Mouse (Mus musculus) fat pad, adult 2 months (tissue): ENCODE results near the gene Gm1043.

Source experiments
- DNase-seq: peaks from one replicate; pipeline ENCODE4 v3.0.0-alpha.2; 2011; ENCODE audit warnings: low read depth, low spot score; ENCODE audit errors: extremely low read depth

The Gm1043 gene

DNA sequence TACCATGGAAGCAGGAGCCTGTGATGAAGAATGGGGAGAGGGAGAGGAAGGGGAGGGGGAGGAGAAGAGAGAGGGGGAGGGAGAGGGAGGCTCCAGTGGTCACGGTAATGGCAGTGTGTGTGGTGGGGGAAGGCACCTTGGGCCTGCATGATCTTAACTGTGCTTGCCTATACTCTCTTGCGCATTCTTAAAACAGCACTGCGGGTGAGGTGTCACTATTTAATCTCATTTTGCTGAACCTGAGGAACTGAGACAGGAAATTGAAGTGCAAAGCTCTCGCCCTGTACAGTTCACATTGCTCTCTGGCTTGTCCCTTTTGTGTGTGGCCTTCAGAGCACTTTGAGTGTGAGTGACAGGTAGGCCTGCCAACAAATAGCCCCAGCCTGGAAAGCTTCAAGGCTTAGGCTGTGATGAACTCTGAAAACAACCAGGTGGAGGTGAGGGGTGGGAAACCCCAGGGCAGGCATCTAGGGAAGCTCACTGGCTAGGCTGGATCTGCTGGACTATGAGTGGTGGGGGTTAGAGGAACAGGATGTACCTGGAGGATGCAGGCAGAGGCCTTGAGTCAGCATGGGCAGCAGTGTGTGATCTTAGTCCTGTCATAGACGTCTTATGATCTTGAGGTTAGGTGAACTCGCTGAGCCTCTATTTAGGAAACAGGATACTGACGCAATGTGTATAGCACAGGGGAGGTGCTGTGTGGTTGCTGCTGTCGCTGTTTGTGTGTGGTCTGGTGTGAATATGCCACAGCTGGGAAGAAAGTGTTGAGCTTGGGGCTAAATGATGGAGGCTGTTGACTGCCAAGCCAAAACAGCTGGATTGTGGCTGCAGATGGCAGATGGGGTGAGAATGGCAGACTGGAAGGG is 18.2 kb upstream of the Gm1043 start:
- no peak for DNase-seq

- no peak for DNase-seq
Measured at GRCm38 (mm10) chr5:37073660-37074059, 11.5 kb upstream of the Gm1043 start.

DNA sequence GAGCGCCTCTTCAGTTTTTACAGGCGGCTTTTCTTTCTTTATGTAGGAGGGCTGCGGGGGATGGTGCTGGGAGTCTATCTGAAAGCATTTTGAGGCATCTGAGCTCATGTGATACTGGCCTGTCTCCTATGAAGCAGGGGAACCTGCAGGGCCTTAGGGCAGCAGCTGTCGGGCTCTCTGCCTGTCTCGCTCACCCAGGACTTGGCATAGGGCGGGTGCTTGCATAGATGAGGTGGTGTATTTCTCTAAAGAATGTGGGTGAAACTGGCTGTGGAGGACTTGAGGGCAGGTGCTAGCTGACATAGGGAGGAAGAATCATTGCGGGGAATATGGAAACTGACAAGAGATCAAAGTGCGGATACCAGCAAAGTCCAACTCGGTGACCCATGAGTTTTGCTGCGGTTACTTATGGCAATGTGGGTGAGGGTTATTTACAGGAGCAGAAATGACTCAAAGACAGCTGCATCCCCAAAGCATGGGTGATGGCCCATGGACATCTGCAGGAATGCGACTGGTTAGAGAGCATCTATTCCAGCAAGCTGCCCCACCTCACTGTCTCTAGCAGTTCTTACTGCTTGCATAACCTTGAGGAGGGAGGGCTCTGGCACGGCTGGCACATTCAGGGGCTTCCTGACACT is 8.4 kb upstream of the Gm1043 start:
- no peak for DNase-seq

DNA sequence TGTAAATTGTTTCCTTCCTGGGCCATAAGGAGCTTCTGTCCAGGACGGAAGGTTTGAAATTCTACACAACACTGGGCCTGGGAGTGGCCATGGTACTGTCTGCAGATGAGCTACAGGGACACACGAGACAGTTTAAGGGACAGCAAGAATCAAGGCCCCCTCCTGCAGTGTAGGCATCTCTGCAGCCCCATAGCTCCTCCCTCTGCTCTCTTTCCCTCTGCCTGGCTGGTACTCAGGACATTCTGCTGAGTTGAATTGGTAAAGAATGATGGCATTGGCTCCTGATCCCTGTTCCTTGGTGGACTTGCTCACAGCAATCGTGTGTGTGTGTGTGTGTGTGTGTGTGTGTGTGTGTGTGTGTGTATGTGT is 7.9 kb upstream of the Gm1043 start:
- DNase-seq: no peak

DNA sequence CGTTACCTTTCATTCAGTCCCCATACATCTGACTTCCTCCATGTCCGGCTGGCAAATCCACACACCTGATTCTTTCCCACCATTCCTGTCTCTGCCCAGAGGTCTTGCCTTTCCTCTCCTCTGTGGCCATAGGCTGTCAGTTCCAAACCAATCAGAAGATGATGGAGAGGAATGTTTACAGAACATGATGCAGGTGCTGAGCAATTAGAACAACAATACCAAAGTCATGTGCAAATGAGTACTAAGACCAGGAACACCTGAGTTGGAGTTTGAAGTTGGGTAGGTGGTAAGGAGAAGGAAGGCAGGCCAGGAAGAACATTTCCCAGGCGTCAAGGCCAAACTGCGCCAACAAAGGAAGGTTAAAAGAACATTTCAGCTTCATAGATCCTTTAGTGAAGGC is 5.7 kb upstream of the Gm1043 start:
- no peak for DNase-seq

- DNase-seq: no peak
Measured at GRCm38 (mm10) chr5:37080601-37081000, 4.6 kb upstream of the Gm1043 start.

DNA sequence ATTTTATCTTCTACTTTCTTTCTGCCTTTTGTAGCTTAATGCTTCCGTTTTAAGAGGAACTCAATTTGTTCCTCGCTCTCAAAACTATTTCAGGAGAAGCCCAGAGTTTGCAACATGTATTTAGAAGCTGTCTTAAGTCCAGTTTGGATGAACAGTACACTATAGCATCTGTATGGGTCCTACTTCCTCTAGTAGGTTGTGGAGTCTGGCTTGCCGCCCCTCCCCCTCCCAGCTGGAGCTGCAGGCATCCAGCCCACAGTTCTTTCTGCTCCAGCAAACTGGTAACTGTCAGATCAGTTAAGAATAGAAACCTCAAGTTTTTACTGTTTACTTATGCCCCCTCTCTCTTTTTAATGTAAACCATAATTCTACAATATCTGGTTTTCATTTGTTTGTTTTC is 2.8 kb upstream of the Gm1043 start:
- no peak for DNase-seq

GRCm38 (mm10) chr5:37083209-37083770 is 1.9 kb upstream of the Gm1043 start:
- no peak for DNase-seq

- no peak for DNase-seq
Measured at GRCm38 (mm10) chr5:37083850-37084249, 1.3 kb upstream of the Gm1043 start.

DNA sequence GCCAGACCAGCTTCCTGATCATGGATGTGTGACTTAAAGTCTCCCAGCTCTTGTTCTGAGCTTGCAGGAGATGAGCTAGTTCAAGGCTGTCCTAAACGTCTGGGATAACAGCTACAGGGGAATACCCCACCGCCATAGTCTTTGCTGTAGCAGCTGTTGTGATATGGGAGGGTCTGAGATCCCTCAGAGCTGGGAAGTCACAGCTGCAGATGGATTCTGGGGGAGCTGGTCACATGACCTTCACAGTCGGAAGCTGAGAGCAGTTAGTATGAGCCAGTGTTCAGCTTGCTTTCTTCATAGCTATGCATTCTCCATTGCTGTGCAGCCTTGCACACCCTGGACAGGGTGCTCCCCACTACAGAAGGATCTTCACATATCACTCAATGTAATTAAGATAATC is 748 bp downstream of the Gm1043 start:
- no peak for DNase-seq

GRCm38 (mm10) chr5:37087786-37088185 is 2.6 kb downstream of the Gm1043 start:
- no peak for DNase-seq

DNA sequence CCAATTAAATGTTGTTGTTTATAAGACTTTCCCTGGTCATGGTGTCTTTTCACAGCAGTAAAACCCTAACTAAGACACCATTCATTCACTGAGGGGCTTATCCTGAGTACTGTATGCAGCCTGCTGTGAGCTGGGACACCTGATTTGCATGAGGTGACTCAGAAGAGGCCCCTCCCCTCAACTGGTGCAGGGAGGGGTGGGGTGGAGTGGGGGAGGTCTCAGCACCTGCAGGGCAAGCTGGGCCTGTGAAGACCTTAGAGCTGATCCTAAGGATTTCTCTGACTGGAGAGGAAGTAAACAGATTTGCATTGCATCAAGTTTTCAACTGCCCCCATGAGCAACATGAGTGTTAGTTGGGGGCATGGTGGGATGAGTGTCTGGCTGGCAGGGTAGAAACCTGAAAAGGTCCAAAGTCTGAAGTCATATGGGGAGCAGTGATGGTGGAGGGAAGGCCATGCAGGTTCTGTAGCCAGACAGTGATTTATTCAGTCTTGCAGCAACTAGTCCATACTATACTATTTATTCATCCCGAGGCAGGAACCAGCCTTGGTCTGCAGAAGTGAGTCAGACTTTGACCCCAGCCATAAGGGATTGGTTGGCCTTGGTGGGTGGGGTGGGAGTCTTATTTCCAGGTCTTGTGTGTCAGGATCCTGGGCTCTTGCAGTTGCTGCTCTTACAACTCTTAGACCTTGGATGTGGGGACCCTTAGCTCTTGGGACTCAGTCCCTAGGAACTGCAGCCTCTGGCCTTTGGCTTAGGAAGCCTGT is 3.4 kb downstream of the Gm1043 start:
- DNase-seq: no peak

- DNase-seq: no peak
Measured at GRCm38 (mm10) chr5:37091171-37091628, 6.0 kb downstream of the Gm1043 start.

DNA sequence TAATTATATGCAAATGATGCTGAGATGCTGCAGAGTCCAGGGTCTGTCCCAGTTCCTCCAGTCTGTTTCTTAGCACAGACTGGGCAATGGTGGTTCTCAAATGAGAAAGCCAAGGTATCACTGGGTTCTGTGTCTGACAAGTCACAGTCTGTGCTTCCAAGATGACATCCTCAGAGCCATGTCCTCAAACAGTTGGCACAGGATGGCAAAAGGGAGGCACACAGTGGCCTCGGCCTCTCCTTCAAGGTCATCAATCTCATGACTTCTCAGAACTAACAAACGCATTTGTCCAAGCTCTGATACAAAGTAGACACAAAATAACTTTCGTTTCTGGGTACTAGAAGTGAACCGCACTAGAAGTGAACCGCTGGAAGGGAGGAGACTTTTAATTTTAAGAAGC is 9.8 kb downstream of the Gm1043 start:
- no peak for DNase-seq

- no peak for DNase-seq
Measured at GRCm38 (mm10) chr5:37097591-37097990, 12.4 kb downstream of the Gm1043 start.

DNA sequence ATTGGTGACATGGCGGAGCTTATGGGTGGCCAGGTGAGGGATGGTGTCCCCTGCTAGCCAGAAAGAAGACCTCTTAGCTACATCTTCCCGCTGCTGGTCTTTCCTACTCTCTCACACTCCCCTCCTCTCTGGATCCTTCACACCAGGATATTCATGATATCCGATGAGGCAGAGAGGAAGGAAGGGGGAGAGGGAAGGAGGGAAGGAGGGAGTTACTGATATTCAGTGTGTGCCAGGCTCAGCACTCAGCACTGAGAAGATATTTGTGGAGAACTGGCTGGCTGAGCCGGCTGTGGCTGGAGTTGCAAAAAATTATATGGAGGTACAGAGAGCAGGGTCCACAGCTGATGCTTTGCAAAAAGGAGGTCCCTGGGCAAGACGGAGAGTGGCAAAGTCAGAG is 15.6 kb downstream of the Gm1043 start:
- DNase-seq: no peak

GRCm38 (mm10) chr5:37101631-37102030 is 16.5 kb downstream of the Gm1043 start:
- DNase-seq: no peak

DNA sequence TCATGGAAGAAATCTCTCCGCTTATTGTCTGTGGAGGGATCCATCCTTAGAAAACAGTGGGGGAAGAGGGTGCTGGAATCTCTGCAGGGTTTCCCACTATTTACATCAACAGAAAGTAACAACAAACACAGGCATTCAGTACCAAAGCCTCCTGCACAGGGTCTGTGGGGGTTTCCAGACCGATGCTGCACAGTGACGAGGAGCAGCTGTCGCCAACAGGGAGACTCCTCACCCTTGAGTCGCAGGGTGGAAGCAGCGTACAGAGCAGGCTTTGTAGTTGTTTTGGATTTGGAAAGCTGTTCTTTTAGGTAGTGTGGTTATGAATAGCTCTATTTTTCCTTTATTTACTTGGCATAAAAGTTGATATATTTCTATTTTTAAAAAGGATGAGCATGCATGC is 16.9 kb downstream of the Gm1043 start:
- no peak for DNase-seq

GRCm38 (mm10) chr5:37105531-37106456 is 20.6 kb downstream of the Gm1043 start:
- DNase-seq: no peak

- no peak for DNase-seq
Measured at GRCm38 (mm10) chr5:37107111-37107510, 21.9 kb downstream of the Gm1043 start.
